In the genomic region with DNA sequence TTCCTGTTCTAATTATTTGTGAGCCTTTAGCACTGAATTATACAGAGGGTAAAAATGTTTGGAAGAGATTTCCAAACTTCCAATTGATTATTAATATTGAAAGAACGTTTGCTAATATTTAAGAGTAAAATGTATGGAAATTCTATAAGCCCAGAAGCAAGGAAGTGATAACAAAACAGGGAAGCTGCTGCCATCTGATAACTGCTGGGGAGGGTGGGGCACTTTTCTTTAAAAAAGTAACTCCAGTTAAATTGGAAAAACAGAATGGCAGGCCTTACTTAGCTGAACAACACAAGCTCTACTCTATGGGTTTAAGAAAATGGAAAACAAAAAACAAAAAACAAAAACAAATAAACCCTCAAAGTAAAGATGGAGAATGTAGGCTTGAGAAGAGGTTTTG, we compare ENCODE assay signal across 19 mouse cellular contexts.
DNase-seq lines count a peak whose midpoint lies in the region; TF ChIP-seq lines count a peak whose summit lies in the region.
"Had no signal": no experiment of that assay in that cellular context is flagged by ENCODE, and none has a peak within 500 bp of the region (broad histone marks: within the 10 kb centered on the region; RNA-seq: fewer than 3 reads in every experiment).

No protein-coding gene starts in this region.

- no peaks in the 10 kb centered on the region for H3K79me2 ChIP-seq in MEL (ENCODE audit: control insufficient read depth, insufficient read depth, low read length, poor library complexity)

- H3K4me3 ChIP-seq in MEL (ENCODE audit: control insufficient read depth in 1 of 2, insufficient read depth in 1 of 2, low read depth in 2 of 2, low read length in 2 of 2), result no peak overlapping the region

- no peak overlapping the region for H3K9ac ChIP-seq in MEL (ENCODE audit: control insufficient read depth, low read depth, low read length, poor library complexity, severe bottlenecking)

- H3K36me3 ChIP-seq in MEL (ENCODE audit: control insufficient read depth in 1 of 2, insufficient read depth in 2 of 2, low read length in 2 of 2), result peaks cover 0 to 7% of the 10 kb centered on the region in 2 experiments; a peak in 2 of 4 replicates
- H3K36me3 ChIP-seq: G1E had no signal

- H3K9me3 ChIP-seq in MEL (replicated peaks; ENCODE audit: insufficient read depth, low read length), result no peaks in the 10 kb centered on the region
- H3K9me3 ChIP-seq: G1E had no signal

- DNase-seq in MEL (ENCODE audit: low read depth, low spot score), result peak; percentile 43
- peak; percentile 12 for DNase-seq in MEL-GATA-1-ER (ENCODE audit: extremely low read depth, low read depth)
- DNase-seq in thymus, postnatal 10 days (ENCODE audit: low spot score in 2 of 2), result no peak
- no peak for DNase-seq in frontal cortex, postnatal 10 days (ENCODE audit: low spot score in 2 of 2)
- DNase-seq: adrenal gland, adult 2 months; adrenal gland, adult 8-10 months; adrenal gland, postnatal 10 days; adrenal gland, postnatal 14 days; adrenal gland, postnatal 25 days; adrenal gland, postnatal 36 days; B cell, adult 2 months; cerebellum, adult 11 months; cerebellum, adult 11-12 months; cerebellum, adult 18-20 months; cerebellum, adult 2 months; cerebellum, adult 8-10 months had no signal

- peak; percentile 78 to 82 for TF ChIP-seq EP300 in MEL (IDR thresholded peaks at IDR 0.05; ENCODE audit: low read depth in 1 of 2, low read length in 2 of 2)

- TF ChIP-seq POLR2A in MEL (IDR thresholded peaks at IDR 0.05; ENCODE audit: control insufficient read depth in 1 of 2, insufficient read depth in 1 of 2, low read depth in 1 of 2, low read length in 2 of 2, poor library complexity in 1 of 2), result no peak

- H3K4me1 ChIP-seq in MEL (ENCODE audit: control insufficient read depth in 1 of 2, insufficient read depth in 2 of 2, low read length in 2 of 2), result peaks cover 5 to 6% of the 10 kb centered on the region in 2 experiments

- no peak overlapping the region for H3K27ac ChIP-seq in MEL (ENCODE audit: control insufficient read depth, low read depth, low read length)

- no peak for TF ChIP-seq CTCF in MEL (IDR thresholded peaks at IDR 0.05 in 2 of 3, conservative IDR thresholded peaks at IDR 0.05 in 1 of 3; ENCODE audit: control insufficient read depth in 1 of 3, insufficient read depth in 1 of 3, low read depth in 2 of 3, low read length in 3 of 3, poor library complexity in 1 of 3, severe bottlenecking in 1 of 3)

- H3K27me3 ChIP-seq in MEL (ENCODE audit: control insufficient read depth in 1 of 2, insufficient read depth in 2 of 2, low read length in 2 of 2), result no peaks in the 10 kb centered on the region
- H3K27me3 ChIP-seq: CH12.LX, Patski had no signal

- no peak for TF ChIP-seq RAD21 in MEL (IDR thresholded peaks at IDR 0.05; ENCODE audit: low read depth, low read length)

TF ChIP-seq in MEL, 35 proteins besides CTCF, POLR2A, EP300 and RAD21:
- TF ChIP-seq CHD1 (IDR thresholded peaks at IDR 0.05; ENCODE audit: low read depth, low read length) (no peak), SIN3A (IDR thresholded peaks at IDR 0.05; ENCODE audit: low read length) (no peak), KAT2A (conservative IDR thresholded peaks at IDR 0.05; ENCODE audit: low read depth, low read length) (no peak), MYC (IDR thresholded peaks at IDR 0.05; ENCODE audit: low read depth, low read length) (no peak), ZMIZ1 (IDR thresholded peaks at IDR 0.05; ENCODE audit: low read depth, low read length) (no peak), RCOR1 (IDR thresholded peaks at IDR 0.05; ENCODE audit: low read depth, low read length) (peak; percentile 63; the same call in 1 of the 2 replicates), TBP (IDR thresholded peaks at IDR 0.05; ENCODE audit: low read depth, low read length) (no peak), POLR2AphosphoS2 (IDR thresholded peaks at IDR 0.05; ENCODE audit: low read length) (no peak), ETS1 (IDR thresholded peaks at IDR 0.05; ENCODE audit: low read depth, low read length) (no peak), MEF2A (IDR thresholded peaks at IDR 0.05; ENCODE audit: extremely low read depth, insufficient replicate concordance, low read depth, low read length, poor library complexity, severe bottlenecking) (no peak), NRF1 (IDR thresholded peaks at IDR 0.05; ENCODE audit: insufficient read depth, low read depth, low read length, poor library complexity, severe bottlenecking) (no peak), CHD2 (IDR thresholded peaks at IDR 0.05; ENCODE audit: low read length) (no peak), JUND (IDR thresholded peaks at IDR 0.05; ENCODE audit: low read depth, low read length) (no peak), HCFC1 (IDR thresholded peaks at IDR 0.05; ENCODE audit: low read depth, low read length) (no peak), GABPA (IDR thresholded peaks at IDR 0.05; ENCODE audit: low read depth, low read length) (no peak), TAL1 (IDR thresholded peaks at IDR 0.05; ENCODE audit: low read length) (peak; percentile 29), ZC3H11A (IDR thresholded peaks at IDR 0.05; ENCODE audit: low read depth, low read length) (no peak), UBTF (IDR thresholded peaks at IDR 0.05; ENCODE audit: borderline replicate concordance, insufficient read depth, low read depth, low read length) (no peak), BHLHE40 (IDR thresholded peaks at IDR 0.05; ENCODE audit: borderline replicate concordance, low read depth, low read length) (no peak), ELF1 (IDR thresholded peaks at IDR 0.05; ENCODE audit: low read depth, low read length) (no peak), MYB (IDR thresholded peaks at IDR 0.05; ENCODE audit: low read depth, low read length) (no peak), SMC3 (IDR thresholded peaks at IDR 0.05; ENCODE audit: low read depth, low read length) (no peak), POLR2AphosphoS5 (IDR thresholded peaks at IDR 0.05; ENCODE audit: borderline replicate concordance, low read depth, low read length) (no peak), GATA1 (IDR thresholded peaks at IDR 0.05; ENCODE audit: low read depth, low read length) (peak; percentile 92), MAFK (IDR thresholded peaks at IDR 0.05; ENCODE audit: borderline replicate concordance, low read depth, low read length) (no peak), MXI1 (IDR thresholded peaks at IDR 0.05; ENCODE audit: low read depth, low read length) (no peak), ZNF384 (IDR thresholded peaks at IDR 0.05; ENCODE audit: low read depth, low read length) (0 out of 2 replicates have a peak, but pooled peaks have one; percentile 27), MAX (IDR thresholded peaks at IDR 0.05; ENCODE audit: low read length) (no peak), E2F4 (IDR thresholded peaks at IDR 0.05; ENCODE audit: borderline replicate concordance, low read depth, low read length) (no peak), USF1 (IDR thresholded peaks at IDR 0.05; ENCODE audit: low read depth, low read length) (no peak), MAZ (IDR thresholded peaks at IDR 0.05; ENCODE audit: low read depth, low read length) (no peak), ZKSCAN1 (IDR thresholded peaks at IDR 0.05; ENCODE audit: low read depth, low read length) (no peak), TCF12 (IDR thresholded peaks at IDR 0.05; ENCODE audit: low read depth, low read length) (peak; percentile 88), NELFE (IDR thresholded peaks at IDR 0.05; ENCODE audit: low read depth, low read length) (no peak), USF2 (IDR thresholded peaks at IDR 0.05; ENCODE audit: borderline replicate concordance in 1 of 2, insufficient read depth in 1 of 2, low read depth in 1 of 2, low read length in 2 of 2) (no peak)

Comparison
In these comparisons a context has a peak if more than half of its experiments do, and no peak if none do; other contexts are left out.
1. DNase-seq: peak in MEL (single experiment) and MEL-GATA-1-ER (single experiment); none in thymus, postnatal 10 days (0 of 2) and frontal cortex, postnatal 10 days (0 of 2).